Mouse (Mus musculus) hindbrain, embryonic 13.5 days (tissue): ENCODE results near the gene P4ha1. TPM values are rescaled to one million over a fixed set of nuclear protein-coding genes. Genes with fewer than 3 reads are reported as not detected.
"Not testable (repeated sequence)": the region's sequence is repeated elsewhere in the genome, so short reads cannot be mapped to it uniquely, and the experiment has no call there.

Experiments used
- ATAC-seq: fragments of 200-750 bp; cut with Nextera tagmentation; 2 replicates; pipeline ENCODE4 v1.8.0; 2017; ENCODE audit warnings: moderate TSS enrichment; ENCODE audit not compliant: low FRiP score
- H3K27ac ChIP-seq: fragments of 300-500 bp; sonication (generic); 2 replicates; pipeline ENCODE4 v1.5.1; 2015; ENCODE audit warnings: inconsistent platforms, mild to moderate bottlenecking, moderate library complexity
- H3K27me3 ChIP-seq: fragments of 300-500 bp; sonication (generic); 2 replicates; pipeline ENCODE4 v1.6.1; 2015; ENCODE audit warnings: mild to moderate bottlenecking, inconsistent platforms
- H3K36me3 ChIP-seq: fragments of 300-500 bp; sonication (generic); 2 replicates; pipeline ENCODE4 v1.6.1; 2015; ENCODE audit warnings: mild to moderate bottlenecking, inconsistent platforms
- H3K4me1 ChIP-seq: fragments of 300-500 bp; sonication (generic); replicated peaks from 2 replicates; pipeline ENCODE4 v1.6.1; 2015; ENCODE audit warnings: inconsistent platforms
- H3K4me2 ChIP-seq: fragments of 300-500 bp; sonication (generic); 2 replicates; pipeline ENCODE4 v1.6.1; 2015; ENCODE audit warnings: inconsistent platforms, mild to moderate bottlenecking, moderate library complexity
- H3K4me3 ChIP-seq: fragments of 300-500 bp; sonication (generic); 2 replicates; pipeline ENCODE4 v1.5.1; 2015; ENCODE audit warnings: mild to moderate bottlenecking, inconsistent platforms
- H3K9ac ChIP-seq: fragments of 300-500 bp; sonication (generic); 2 replicates; pipeline ENCODE4 v1.6.1; 2015; ENCODE audit warnings: mild to moderate bottlenecking, inconsistent platforms
- H3K9me3 ChIP-seq: fragments of 300-500 bp; sonication (generic); 2 replicates; pipeline ENCODE4 v1.6.1; 2016; ENCODE audit warnings: inconsistent platforms
- WGBS: fragments of 180-500 bp; shearing (Covaris S2); methylation state at CpG from one replicate; pipeline ENCODE4 v1.1.7; 2015; 5-methylcytosine and 5-hydroxymethylcytosine counted together
- polyA plus RNA-seq: library from polyadenylated mRNA; unstranded; fragments of >200 nt; fragmentation: Nextera tagmentation; extraction: Ambion mirVana; gene quantifications from 2 replicates; pipeline ENCODE4 v1.2.1, GENCODE M21; 2015

Gene P4ha1
- polyA plus RNA-seq, 1 experiment from 2014 or later: 29.9 TPM

DNA sequence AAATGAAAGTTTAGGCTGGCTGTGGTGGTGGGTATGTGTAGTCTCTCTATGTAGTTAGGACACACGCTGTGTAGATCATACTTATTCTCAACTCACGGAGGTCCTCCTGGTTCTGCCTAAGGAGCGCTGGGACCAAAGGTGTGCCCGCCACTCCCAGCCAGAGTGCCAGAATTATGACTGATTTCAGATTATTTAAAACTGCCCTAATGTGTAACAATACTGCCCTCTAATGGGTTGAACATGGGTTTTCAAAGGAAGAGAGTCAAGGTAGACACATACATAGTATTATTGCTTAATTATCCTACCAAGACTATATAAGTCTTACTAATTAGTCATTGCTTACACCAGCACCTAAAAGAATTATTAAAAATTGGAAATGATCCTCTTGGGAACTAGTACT, 35.6 kb downstream of the P4ha1 start:
- Histone ChIP-seq H3K27me3 (no peaks in the 10 kb centered on the region), H3K4me1 (no peaks in the 10 kb centered on the region), H3K4me3 (no peak overlapping the region), H3K9me3 (no peaks in the 10 kb centered on the region), H3K36me3 (peaks cover 55% of the 10 kb centered on the region), H3K4me2 (no peak overlapping the region), H3K9ac (no peak overlapping the region), H3K27ac (no peak overlapping the region)
- no peak for ATAC-seq
- WGBS: 91% methylated on average over 4 of the region's 4 CpGs

DNA sequence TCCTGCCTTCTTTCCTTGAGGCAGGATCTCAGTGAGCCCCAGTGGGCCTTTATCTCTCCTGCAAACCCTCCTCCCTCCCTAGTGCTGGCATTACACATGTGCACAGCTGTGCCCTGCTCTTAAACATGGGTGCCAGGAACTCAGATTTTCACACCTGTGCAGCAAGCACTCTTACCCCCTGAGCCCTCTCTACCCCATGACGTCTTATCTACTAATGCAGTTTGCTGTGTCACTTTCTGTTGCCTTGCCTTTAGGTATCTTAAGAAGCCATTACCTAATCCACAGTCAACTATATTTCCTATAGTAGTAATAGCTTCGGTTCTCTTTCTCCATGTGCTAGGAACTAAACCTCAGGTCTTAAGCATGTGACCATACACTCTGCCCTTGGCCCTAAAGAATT, 40.1 kb downstream of the P4ha1 start:
- H3K4me3 ChIP-seq: no peak overlapping the region
- no peak overlapping the region for H3K4me2 ChIP-seq
- 97% methylated on average over 2 of the region's 2 CpGs for WGBS
- H3K36me3 ChIP-seq: peaks cover 65% of the 10 kb centered on the region
- no peaks in the 10 kb centered on the region for H3K27me3 ChIP-seq
- H3K9ac ChIP-seq: no peak overlapping the region
- H3K9me3 ChIP-seq: no peaks in the 10 kb centered on the region
- ATAC-seq: no peak
- no peak overlapping the region for H3K27ac ChIP-seq
- no peaks in the 10 kb centered on the region for H3K4me1 ChIP-seq

DNA sequence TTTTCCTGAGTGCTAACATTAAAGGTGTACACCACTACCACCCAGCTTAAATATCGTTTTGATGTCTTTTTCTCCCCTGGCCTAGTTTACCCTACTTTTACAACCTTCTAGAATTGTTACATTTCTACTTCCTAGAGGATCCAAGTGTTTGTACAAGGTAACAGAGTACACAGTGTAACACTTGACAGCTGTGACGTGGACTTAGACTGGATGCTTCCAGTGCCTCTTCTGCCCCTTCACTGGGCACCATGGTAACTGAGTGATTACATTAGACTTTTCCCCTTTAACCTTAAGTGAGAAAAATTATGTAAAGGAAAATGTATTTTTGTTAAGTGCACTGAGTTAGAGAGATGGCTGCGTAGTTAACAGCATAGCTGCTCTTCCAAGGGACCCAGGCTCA, 41.5 kb downstream of the P4ha1 start:
- Histone ChIP-seq H3K4me1 (no peaks in the 10 kb centered on the region), H3K27me3 (no peaks in the 10 kb centered on the region), H3K9ac (no peak overlapping the region), H3K9me3 (no peaks in the 10 kb centered on the region), H3K36me3 (peaks cover 77% of the 10 kb centered on the region), H3K27ac (no peak overlapping the region), H3K4me3 (no peak overlapping the region), H3K4me2 (no peak overlapping the region)
- 91% methylated on average over 3 of the region's 3 CpGs for WGBS
- no peak for ATAC-seq

DNA sequence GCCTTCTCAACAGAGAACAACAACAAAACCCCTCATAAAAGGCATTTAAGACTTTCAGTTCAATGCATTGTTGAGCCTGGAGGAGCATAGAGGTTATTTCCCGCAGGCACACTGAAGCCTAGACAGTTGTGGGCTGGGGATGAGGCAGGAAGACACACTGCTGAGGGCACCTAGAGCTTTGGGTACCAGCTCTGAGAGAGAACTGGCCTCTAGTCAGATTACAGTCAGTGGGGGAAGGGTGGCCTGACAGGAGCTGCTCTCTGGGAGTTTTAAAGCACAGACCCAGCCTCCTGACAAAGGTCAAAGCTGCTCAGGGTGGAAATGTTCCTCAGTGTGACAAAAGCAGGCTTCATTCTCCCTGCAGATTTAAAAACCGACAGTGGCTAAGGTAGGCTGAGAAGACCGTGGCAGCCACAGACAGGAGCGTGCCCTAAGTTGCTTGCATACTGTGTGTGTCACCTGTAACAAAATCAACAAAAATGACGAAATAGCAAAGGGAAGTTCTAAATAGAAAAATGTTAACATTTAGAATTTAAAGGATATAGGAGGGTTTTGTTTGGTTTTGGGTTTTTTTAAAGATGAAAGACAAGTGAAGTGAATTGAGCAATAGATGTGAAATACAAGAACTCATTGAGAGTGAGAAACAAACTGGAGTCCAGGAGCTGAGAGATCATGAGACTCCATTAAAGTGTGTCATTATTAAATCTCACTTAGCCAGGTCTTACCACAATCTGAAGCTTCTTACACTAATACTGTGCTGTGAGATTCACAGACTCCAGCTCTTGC, 42.9 kb downstream of the P4ha1 start:
- no peaks in the 10 kb centered on the region for H3K4me1 ChIP-seq
- 82% methylated on average over 5 of the region's 5 CpGs for WGBS
- no peak overlapping the region for H3K4me3 ChIP-seq
- H3K27ac ChIP-seq: no peak overlapping the region
- no peaks in the 10 kb centered on the region for H3K9me3 ChIP-seq
- H3K9ac ChIP-seq: no peak overlapping the region; the same call in 1 of the 2 replicates
- no peak for ATAC-seq
- no peak overlapping the region for H3K4me2 ChIP-seq
- H3K27me3 ChIP-seq: no peaks in the 10 kb centered on the region
- H3K36me3 ChIP-seq: peaks cover 86% of the 10 kb centered on the region

DNA sequence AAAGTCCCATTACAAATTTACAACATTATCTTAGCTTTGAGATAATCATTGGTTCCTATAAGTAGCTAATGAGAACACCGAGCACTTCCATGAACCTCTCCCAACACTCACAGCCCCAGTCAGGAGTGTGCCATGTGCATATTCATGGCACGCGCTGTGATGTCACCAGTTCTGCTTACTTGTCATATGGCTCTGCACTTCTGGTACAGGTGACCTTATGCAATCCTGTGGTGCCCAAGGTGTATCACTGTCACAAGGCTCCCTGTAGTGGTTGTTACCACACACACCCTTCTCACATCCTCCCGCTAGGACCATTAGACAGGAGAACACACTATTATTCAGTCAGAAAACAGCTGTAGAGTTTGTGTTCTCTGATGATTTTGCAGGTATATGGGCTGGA, 43.6 kb downstream of the P4ha1 start:
- WGBS: 97% methylated on average over 4 of the region's 4 CpGs
- peaks cover 88% of the 10 kb centered on the region for H3K36me3 ChIP-seq
- H3K4me1 ChIP-seq: no peaks in the 10 kb centered on the region
- H3K27ac ChIP-seq: no peak overlapping the region
- no peaks in the 10 kb centered on the region for H3K9me3 ChIP-seq
- H3K9ac ChIP-seq: no peak overlapping the region
- H3K4me3 ChIP-seq: no peak overlapping the region
- no peak for ATAC-seq
- no peak overlapping the region for H3K4me2 ChIP-seq
- no peaks in the 10 kb centered on the region for H3K27me3 ChIP-seq

DNA sequence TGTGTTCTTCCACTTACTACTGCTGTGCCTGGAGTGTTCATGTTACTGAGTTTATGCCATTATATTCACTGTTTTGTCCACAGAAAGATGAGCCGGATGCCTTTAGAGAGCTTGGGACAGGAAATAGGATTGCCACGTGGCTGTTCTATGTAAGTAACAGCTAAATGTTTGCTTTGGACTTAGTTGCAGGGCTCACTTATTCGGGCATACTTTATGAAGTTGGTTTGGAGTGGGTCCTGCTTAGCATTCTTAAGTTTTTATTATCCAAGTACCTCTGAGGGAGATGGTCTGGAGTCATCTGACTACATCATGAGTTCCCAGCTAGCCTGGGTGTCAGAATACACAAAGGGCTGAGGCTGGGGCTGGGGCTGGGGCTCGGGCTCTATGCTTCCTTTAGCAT, 44.1 kb downstream of the P4ha1 start:
- 92% methylated on average over 4 of the region's 4 CpGs for WGBS
- no peak overlapping the region for H3K27ac ChIP-seq
- H3K4me3 ChIP-seq: no peak overlapping the region
- no peaks in the 10 kb centered on the region for H3K4me1 ChIP-seq
- no peak overlapping the region for H3K4me2 ChIP-seq
- H3K36me3 ChIP-seq: peaks cover 85% of the 10 kb centered on the region
- no peak overlapping the region for H3K9ac ChIP-seq
- ATAC-seq: no peak
- H3K27me3 ChIP-seq: no peaks in the 10 kb centered on the region
- no peaks in the 10 kb centered on the region for H3K9me3 ChIP-seq

DNA sequence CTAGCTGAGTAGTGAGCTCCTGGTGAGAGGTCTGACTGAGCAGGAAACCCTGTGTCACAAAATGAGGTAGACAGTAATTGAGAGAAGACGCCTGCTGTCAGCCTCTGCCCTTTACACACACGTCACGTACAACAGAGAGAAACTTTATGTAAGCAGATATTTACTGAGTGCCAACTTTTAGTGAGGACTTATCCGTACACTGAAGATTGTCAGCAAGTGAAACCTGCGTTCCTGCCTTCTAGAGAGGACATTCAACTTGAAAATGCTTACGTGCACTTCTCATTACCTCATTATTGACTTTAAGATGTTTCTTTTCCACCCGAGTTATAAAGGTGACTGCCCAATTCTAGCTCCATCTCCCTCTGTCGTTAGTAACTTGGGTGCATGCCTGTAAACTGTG, 45.6 kb downstream of the P4ha1 start:
- Histone ChIP-seq H3K27ac (no peak overlapping the region), H3K36me3 (peaks cover 85% of the 10 kb centered on the region)

DNA sequence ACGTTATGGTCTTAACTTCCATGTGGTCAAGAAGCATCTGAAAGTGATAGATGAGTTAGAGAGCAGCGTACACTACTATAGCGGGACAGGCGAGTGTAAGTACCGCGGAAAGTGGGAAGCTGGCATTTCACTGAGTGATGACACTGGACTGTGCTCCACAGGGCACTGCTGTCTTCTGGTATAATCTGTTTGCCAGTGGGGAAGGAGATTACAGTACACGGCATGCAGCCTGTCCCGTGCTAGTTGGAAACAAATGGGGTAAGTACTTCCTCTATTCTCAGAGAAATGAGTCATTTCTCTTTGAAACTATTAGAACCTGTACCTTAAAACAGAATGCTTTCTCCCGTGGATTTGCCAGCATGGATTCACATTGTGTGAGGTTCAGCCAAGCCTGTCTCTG, 46.3 kb downstream of the P4ha1 start:
- ATAC-seq: no peak
- Histone ChIP-seq H3K4me1 (no peaks in the 10 kb centered on the region), H3K9me3 (no peaks in the 10 kb centered on the region), H3K27me3 (no peaks in the 10 kb centered on the region), H3K27ac (no peak overlapping the region), H3K9ac (no peak overlapping the region), H3K36me3 (peaks cover 84% of the 10 kb centered on the region), H3K4me3 (no peak overlapping the region), H3K4me2 (no peak overlapping the region)
- 95% methylated on average over 9 of the region's 9 CpGs for WGBS

More for the DNA sequence above, 45.6 kb downstream of the P4ha1 start:
- H3K9me3 ChIP-seq: no peaks in the 10 kb centered on the region
- H3K9ac ChIP-seq: no peak overlapping the region
- no peak overlapping the region for H3K4me2 ChIP-seq
- WGBS: 94% methylated on average over 8 of the region's 8 CpGs
- H3K4me1 ChIP-seq: no peaks in the 10 kb centered on the region
- no peaks in the 10 kb centered on the region for H3K27me3 ChIP-seq
- ATAC-seq: no peak
- no peak overlapping the region for H3K4me3 ChIP-seq

DNA sequence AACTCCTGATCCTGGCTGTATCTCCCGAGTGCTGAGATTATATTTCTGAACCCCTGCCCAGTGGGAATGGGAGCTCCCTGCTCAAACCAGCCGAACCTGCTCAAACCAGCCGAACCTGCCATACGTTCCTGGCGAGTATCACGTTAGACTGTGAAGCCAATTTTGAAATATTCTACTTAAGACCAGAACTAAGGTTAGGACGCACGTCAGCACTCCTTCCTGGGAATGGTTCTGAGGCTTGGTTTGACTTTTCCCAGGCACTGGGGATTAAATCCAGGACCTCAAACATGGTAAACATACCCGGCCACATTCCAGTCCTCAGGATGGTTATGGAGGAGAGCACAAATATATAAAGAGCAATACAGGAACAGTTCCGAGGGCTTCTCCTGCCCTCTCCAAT, 54.8 kb downstream of the P4ha1 start:
- no peak overlapping the region for H3K9ac ChIP-seq
- H3K4me1 ChIP-seq: no peaks in the 10 kb centered on the region
- H3K27ac ChIP-seq: no peak overlapping the region
- ATAC-seq: no peak
- H3K4me3 ChIP-seq: no peak overlapping the region
- no peaks in the 10 kb centered on the region for H3K27me3 ChIP-seq
- H3K9me3 ChIP-seq: no peaks in the 10 kb centered on the region
- H3K4me2 ChIP-seq: no peak overlapping the region
- peaks cover 13% of the 10 kb centered on the region for H3K36me3 ChIP-seq
- 94% methylated on average over 10 of the region's 10 CpGs for WGBS

DNA sequence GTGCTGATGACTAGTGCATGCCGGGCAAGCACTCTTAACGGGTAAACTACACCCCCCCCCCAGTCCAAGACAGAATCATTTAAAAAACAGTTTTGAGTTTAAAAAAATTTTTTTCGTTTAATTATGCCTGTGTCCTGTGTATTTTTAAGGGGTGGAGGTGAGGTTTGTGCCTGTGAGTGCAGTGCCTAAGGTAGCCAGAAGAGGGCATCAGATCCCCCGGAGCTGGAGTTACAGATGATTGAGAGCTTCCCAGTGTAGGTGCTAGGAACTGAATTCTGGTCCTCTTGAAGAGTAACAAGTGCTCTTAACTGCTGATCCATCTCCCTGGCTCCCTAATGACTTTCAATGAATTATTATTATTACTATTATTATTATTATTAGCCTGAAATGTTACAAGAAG, 55.6 kb downstream of the P4ha1 start:
- Histone ChIP-seq H3K36me3 (peaks cover 6% of the 10 kb centered on the region; the same call in 1 of the 2 replicates), H3K4me1 (no peaks in the 10 kb centered on the region), H3K9me3 (no peaks in the 10 kb centered on the region), H3K9ac (no peak overlapping the region), H3K4me3 (no peak overlapping the region), H3K27me3 (no peaks in the 10 kb centered on the region), H3K27ac (no peak overlapping the region), H3K4me2 (no peak overlapping the region)
- ATAC-seq: no peak
- WGBS: 93% methylated on average over 4 of the region's 4 CpGs

DNA sequence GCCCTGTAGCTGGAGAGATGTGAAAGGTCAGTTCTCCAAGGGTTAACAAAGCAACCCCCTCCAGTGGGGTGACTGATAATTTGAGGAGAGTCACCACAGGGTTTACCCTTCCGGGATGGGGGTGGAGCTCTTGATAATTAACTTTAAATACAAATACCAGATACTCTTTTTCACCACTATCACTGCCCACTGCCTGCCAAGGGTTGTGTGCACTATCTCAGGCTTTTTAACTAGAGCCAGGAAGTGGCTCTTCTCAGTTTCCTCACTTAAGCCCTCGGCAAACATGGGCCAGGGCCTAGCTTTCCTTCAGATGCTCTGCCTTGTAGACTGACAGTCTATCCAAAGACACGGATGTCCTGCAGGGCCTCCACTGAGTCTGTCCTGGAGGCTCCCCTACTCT, 56.8 kb downstream of the P4ha1 start:
- Histone ChIP-seq H3K4me2 (no peak overlapping the region), H3K27ac (no peak overlapping the region), H3K9me3 (no peaks in the 10 kb centered on the region), H3K36me3 (no peaks in the 10 kb centered on the region), H3K27me3 (no peaks in the 10 kb centered on the region), H3K4me3 (no peak overlapping the region), H3K9ac (no peak overlapping the region), H3K4me1 (no peaks in the 10 kb centered on the region)
- no peak for ATAC-seq
- WGBS: 60% methylated on average over 3 of the region's 3 CpGs

DNA sequence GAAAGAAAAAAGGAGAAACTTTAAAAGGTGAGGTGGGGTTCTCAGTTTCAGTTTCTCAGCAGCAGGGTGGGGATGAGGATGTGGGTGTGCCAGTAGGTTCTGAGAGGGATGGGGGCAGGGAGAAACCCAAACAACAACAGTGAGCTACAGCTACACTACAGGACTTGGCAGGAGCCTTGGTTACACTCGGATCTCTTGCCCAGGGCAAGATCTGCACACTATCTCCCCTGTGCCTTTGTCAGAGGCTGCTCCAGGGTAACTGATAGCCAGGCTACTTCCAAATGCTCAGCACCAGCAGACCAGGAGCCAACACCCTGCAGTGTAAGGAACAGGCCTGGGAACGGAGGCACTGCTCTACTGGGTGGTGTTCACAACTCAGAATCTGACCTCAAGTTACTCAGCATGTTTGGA, 57.3 kb downstream of the P4ha1 start:
- WGBS: 81% methylated on average over 2 of the region's 2 CpGs
- no peaks in the 10 kb centered on the region for H3K27me3 ChIP-seq
- H3K4me1 ChIP-seq: no peaks in the 10 kb centered on the region
- no peak overlapping the region for H3K4me2 ChIP-seq
- H3K9me3 ChIP-seq: no peaks in the 10 kb centered on the region
- ATAC-seq: no peak
- no peak overlapping the region for H3K27ac ChIP-seq
- H3K9ac ChIP-seq: no peak overlapping the region
- H3K36me3 ChIP-seq: no peaks in the 10 kb centered on the region
- H3K4me3 ChIP-seq: no peak overlapping the region

DNA sequence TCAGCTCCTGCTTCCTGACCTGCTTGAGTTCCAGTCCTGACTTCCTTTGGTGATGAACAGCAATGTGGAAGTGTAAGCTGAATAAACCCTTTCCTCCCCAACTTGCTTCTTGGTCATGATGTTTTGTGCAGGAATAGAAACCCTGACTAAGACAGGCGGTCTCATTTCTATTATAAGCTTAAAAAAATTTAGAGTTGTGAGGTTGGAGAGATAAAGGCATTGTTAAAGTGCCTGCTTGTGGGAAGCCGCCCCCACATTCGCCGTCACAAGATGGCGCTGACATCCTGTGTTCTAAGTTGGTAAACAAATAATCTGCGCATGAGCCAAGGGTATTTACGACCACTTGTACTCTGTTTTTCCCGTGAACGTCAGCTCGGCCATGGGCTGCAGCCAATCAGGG, 58.5 kb downstream of the P4ha1 start:
- 87% methylated on average over 7 of the region's 10 CpGs for WGBS
- not testable (repeated sequence) for H3K4me3 ChIP-seq, H3K4me2 ChIP-seq, H3K27me3 ChIP-seq, H3K27ac ChIP-seq, H3K9ac ChIP-seq, ATAC-seq, H3K4me1 ChIP-seq, H3K9me3 ChIP-seq, H3K36me3 ChIP-seq
